Mouse (Mus musculus) embryonic facial prominence, embryonic 15.5 days (tissue): Measurements from ENCODE around the gene Cmtr2. TPM values are rescaled to one million over a fixed set of nuclear protein-coding genes. Genes with fewer than 3 reads are reported as not detected.

Experiments used
- ATAC-seq: fragments of 200-750 bp; cut with Nextera tagmentation; 2 replicates; pipeline ENCODE4 v1.8.0; 2017; ENCODE audit warnings: low read depth, moderate TSS enrichment; ENCODE audit not compliant: insufficient number of reproducible peaks, low FRiP score, low TSS enrichment
- H3K27ac ChIP-seq: fragments of 300-500 bp; sonication (generic); replicated peaks from 2 replicates; pipeline ENCODE4 v1.5.1; 2015; ENCODE audit warnings: mild to moderate bottlenecking, inconsistent platforms
- H3K27me3 ChIP-seq: fragments of 300-500 bp; sonication (generic); 2 replicates; pipeline ENCODE4 v1.6.1; 2015; ENCODE audit warnings: inconsistent platforms
- H3K36me3 ChIP-seq: fragments of 300-500 bp; sonication (generic); 2 replicates; pipeline ENCODE4 v1.6.1; 2015; ENCODE audit warnings: mild to moderate bottlenecking, inconsistent platforms
- H3K4me1 ChIP-seq: fragments of 300-500 bp; sonication (generic); 2 replicates; pipeline ENCODE4 v1.6.1; 2015; ENCODE audit warnings: inconsistent platforms
- H3K4me2 ChIP-seq: fragments of 300-500 bp; sonication (generic); replicated peaks from 2 replicates; pipeline ENCODE4 v1.6.1; 2015; ENCODE audit warnings: mild to moderate bottlenecking, inconsistent platforms
- H3K4me3 ChIP-seq: fragments of 300-500 bp; sonication (generic); replicated peaks from 2 replicates; pipeline ENCODE4 v1.5.1; 2015; ENCODE audit warnings: mild to moderate bottlenecking, inconsistent platforms
- H3K9ac ChIP-seq: fragments of 300-500 bp; sonication (generic); 2 replicates; pipeline ENCODE4 v1.6.1; 2015; ENCODE audit warnings: inconsistent platforms
- H3K9me3 ChIP-seq: fragments of 300-500 bp; sonication (generic); replicated peaks from 2 replicates; pipeline ENCODE4 v1.6.1; 2016; ENCODE audit warnings: inconsistent platforms
- WGBS: fragments of 180-500 bp; shearing (Covaris S2); methylation state at CpG from one replicate; pipeline ENCODE4 v1.1.7; 2015; 5-methylcytosine and 5-hydroxymethylcytosine counted together
- polyA plus RNA-seq: library from polyadenylated mRNA; unstranded; fragments of >200 nt; fragmentation: Nextera tagmentation; extraction: Ambion mirVana; gene quantifications from 2 replicates; pipeline ENCODE4 v1.2.1, GENCODE M21; 2015

Cmtr2 gene
- polyA plus RNA-seq, 1 experiment from 2014 or later, result 7.9 TPM

- no peak for ATAC-seq
- Histone ChIP-seq H3K4me1 (peaks cover 11% of the 10 kb centered on the region), H3K4me3 (no peak overlapping the region), H3K4me2 (no peak overlapping the region), H3K27me3 (no peaks in the 10 kb centered on the region), H3K27ac (no peak overlapping the region), H3K36me3 (no peaks in the 10 kb centered on the region), H3K9ac (no peak overlapping the region), H3K9me3 (no peaks in the 10 kb centered on the region)
- 56% methylated on average over 11 of the region's 11 CpGs for WGBS
Observed at GRCm38 (mm10) chr8:110265796-110266305, 50.4 kb downstream of the Cmtr2 start.

- Histone ChIP-seq H3K9me3 (no peaks in the 10 kb centered on the region), H3K9ac (no peak within 1 kb of the TSS), H3K4me3 (peak within 1 kb of the TSS; percentile 41), H3K36me3 (no peaks in the 10 kb centered on the region), H3K4me2 (peak within 1 kb of the TSS; percentile 74), H3K4me1 (peaks cover 11% of the 10 kb centered on the region), H3K27ac (no peak within 1 kb of the TSS), H3K27me3 (no peaks in the 10 kb centered on the region)
- under 1% methylated on average over 15 of the region's 15 CpGs for WGBS
- peak; percentile 85 for ATAC-seq
Observed at GRCm38 (mm10) chr8:110266741-110267140, 51.3 kb downstream of the Cmtr2 start, which contains the start of gene Hydin. TSS of gene Hydin (plus strand) at chr8:110266977.

GRCm38 (mm10) chr8:110267268-110267667 is 51.8 kb downstream of the Cmtr2 start:
- Histone ChIP-seq H3K9ac (no peak overlapping the region), H3K4me1 (peaks cover 11% of the 10 kb centered on the region), H3K4me3 (peak overlapping the region; percentile 41), H3K27ac (no peak overlapping the region), H3K9me3 (no peaks in the 10 kb centered on the region), H3K27me3 (no peaks in the 10 kb centered on the region), H3K36me3 (no peaks in the 10 kb centered on the region), H3K4me2 (peak overlapping the region; percentile 74)
- no peak for ATAC-seq
- WGBS, result 10% methylated on average over 12 of the region's 12 CpGs

GRCm38 (mm10) chr8:110270659-110271058 is 55.2 kb downstream of the Cmtr2 start:
- ATAC-seq, result no peak

GRCm38 (mm10) chr8:110273394-110273793 is 57.9 kb downstream of the Cmtr2 start:
- ATAC-seq, result no peak
- Histone ChIP-seq H3K9me3 (no peaks in the 10 kb centered on the region), H3K9ac (no peak overlapping the region), H3K4me3 (no peak overlapping the region), H3K27ac (no peak overlapping the region), H3K27me3 (no peaks in the 10 kb centered on the region; the same call in 1 of the 2 replicates), H3K4me1 (no peaks in the 10 kb centered on the region), H3K4me2 (no peak overlapping the region), H3K36me3 (no peaks in the 10 kb centered on the region)
- WGBS, result 73% methylated on average over 2 of the region's 2 CpGs

More at GRCm38 (mm10) chr8:110270659-110271058, 55.2 kb downstream of the Cmtr2 start:
- no peaks in the 10 kb centered on the region; the same call in 1 of the 2 replicates for H3K27me3 ChIP-seq
- 87% methylated on average over 4 of the region's 4 CpGs for WGBS
- H3K4me1 ChIP-seq, result peaks cover 11% of the 10 kb centered on the region
- H3K4me2 ChIP-seq, result no peak overlapping the region
- H3K9me3 ChIP-seq, result no peaks in the 10 kb centered on the region
- H3K36me3 ChIP-seq, result no peaks in the 10 kb centered on the region
- no peak overlapping the region for H3K9ac ChIP-seq
- no peak overlapping the region for H3K27ac ChIP-seq
- no peak overlapping the region for H3K4me3 ChIP-seq

Other genes starting within 250 kb of the Cmtr2 start
- gene Tat, start 225.2 kb upstream of the Cmtr2 start, polyA plus RNA-seq, result 0.27 TPM in 1 of 2 replicates, not detected in the other
- gene Chst4, start 175.9 kb upstream of the Cmtr2 start, polyA plus RNA-seq, result not detected in 2 replicates
- gene Zfp612, start 135.9 kb upstream of the Cmtr2 start, polyA plus RNA-seq, result 8.3 and 8.8 TPM in 2 replicates
- not detected in 2 replicates for gene Gm21964, start 114.5 kb upstream of the Cmtr2 start, polyA plus RNA-seq
- not detected in 2 replicates for gene Gm17720, start 112.9 kb upstream of the Cmtr2 start, polyA plus RNA-seq
- gene Calb2, start 47.5 kb upstream of the Cmtr2 start, polyA plus RNA-seq, result 24.6 and 37.7 TPM in 2 replicates
- gene Hydin, start 51.3 kb downstream of the Cmtr2 start, polyA plus RNA-seq, result 0.64 and 0.89 TPM in 2 replicates